8 mouse cellular contexts compared by ENCODE assay signal in the genomic region with DNA sequence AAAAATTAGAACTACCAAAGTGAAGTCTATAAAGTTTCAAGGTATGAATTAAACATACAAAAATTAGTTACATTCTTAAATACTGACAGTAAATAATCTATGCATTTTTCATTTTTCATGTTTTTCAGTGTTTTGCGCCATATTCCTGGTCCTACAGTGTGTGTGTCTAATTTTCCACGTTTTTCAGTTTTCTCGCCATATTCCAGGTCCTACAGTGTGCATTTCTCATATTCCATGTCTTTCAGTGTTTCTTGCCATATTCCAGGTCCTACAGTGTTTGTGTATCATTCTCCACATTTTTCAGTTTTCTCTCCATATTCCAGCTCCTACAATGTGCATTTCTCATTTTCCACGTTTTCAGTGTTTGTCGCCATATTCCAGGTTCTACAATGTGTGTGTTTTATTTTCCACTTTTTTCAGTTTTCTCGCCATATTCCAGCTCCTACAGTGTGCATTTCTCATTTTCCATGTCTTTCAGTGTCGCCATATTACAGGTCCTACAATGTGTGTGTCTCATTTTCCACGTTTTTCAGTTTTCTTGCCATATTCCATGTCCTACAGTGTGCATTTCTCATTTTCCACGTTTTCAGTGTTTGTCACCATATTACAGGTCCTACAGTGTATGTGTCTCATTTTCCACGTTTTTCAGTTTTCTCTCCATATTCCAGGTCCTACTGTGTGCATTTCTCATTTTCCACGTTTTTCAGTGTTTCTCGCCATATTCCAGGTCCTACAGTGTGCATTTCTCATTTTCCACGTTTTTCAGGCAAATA.
DNase-seq lines count a peak whose midpoint lies in the region; ATAC-seq and TF ChIP-seq lines count a peak whose summit lies in the region.

No protein-coding gene starts in this region.

- TF ChIP-seq CTCF in lung, postnatal 0 days (IDR thresholded peaks at IDR 0.05): no peak

- ATAC-seq in lung, postnatal 0 days: peak; percentile 47
- ATAC-seq in forebrain, embryonic 15.5 days (replicated peaks): peak; percentile 79
- ATAC-seq in megakaryocyte-erythroid progenitor cell, adult 5-6 weeks (replicated peaks; ENCODE audit: low FRiP score, low TSS enrichment, poor library complexity, severe bottlenecking): peak; percentile 84

- H3K9ac ChIP-seq in lung, postnatal 0 days (replicated peaks; ENCODE audit: low read depth): no peak overlapping the region
- H3K9ac ChIP-seq in forebrain, embryonic 15.5 days (replicated peaks): no peak overlapping the region

- no peak overlapping the region for H3K4me2 ChIP-seq in lung, postnatal 0 days (replicated peaks; ENCODE audit: low read depth, low read length)
- no peak overlapping the region for H3K4me2 ChIP-seq in forebrain, embryonic 15.5 days (replicated peaks)

- no peaks in the 10 kb centered on the region for H3K27me3 ChIP-seq in lung, postnatal 0 days (replicated peaks; ENCODE audit: insufficient read depth, low read length)
- no peaks in the 10 kb centered on the region for H3K27me3 ChIP-seq in forebrain, embryonic 15.5 days

- no peaks in the 10 kb centered on the region for H3K9me3 ChIP-seq in lung, postnatal 0 days (ENCODE audit: low read length)
- H3K9me3 ChIP-seq in forebrain, embryonic 15.5 days: peaks cover 6% of the 10 kb centered on the region

- no peak overlapping the region for H3K4me3 ChIP-seq in lung, postnatal 0 days (ENCODE audit: low read depth, low read length)
- H3K4me3 ChIP-seq in forebrain, embryonic 15.5 days: no peak overlapping the region

- no peak for TF ChIP-seq EP300 in lung, postnatal 0 days (IDR thresholded peaks at IDR 0.05)

- 59% methylated on average over 13 of the region's 13 CpGs for WGBS in lung, postnatal 0 days
- 58% methylated on average over 13 of the region's 13 CpGs for WGBS in forebrain, embryonic 15.5 days

- H3K4me1 ChIP-seq in lung, postnatal 0 days (ENCODE audit: insufficient read depth, low read depth, low read length): no peaks in the 10 kb centered on the region
- H3K4me1 ChIP-seq in forebrain, embryonic 15.5 days: no peaks in the 10 kb centered on the region

- no peak overlapping the region for H3K27ac ChIP-seq in lung, postnatal 0 days (ENCODE audit: low read length)
- no peak overlapping the region for H3K27ac ChIP-seq in forebrain, embryonic 15.5 days (replicated peaks)

- peak; percentile 32 to 62 for DNase-seq in cerebellum, postnatal 10 days
- DNase-seq in cerebellum, adult 11-12 months: no peak
- DNase-seq in lung, postnatal 0 days (ENCODE audit: low spot score): no peak
- no peak for DNase-seq in lung, postnatal 36 days
- no peak for DNase-seq in layer of hippocampus, adult 9-10 months (ENCODE audit: low spot score)
- DNase-seq in layer of hippocampus, adult 18-20 months (ENCODE audit: low spot score in 2 of 2): no peak

- H3K36me3 ChIP-seq in lung, postnatal 0 days (ENCODE audit: insufficient read depth, low read length): no peaks in the 10 kb centered on the region
- no peaks in the 10 kb centered on the region for H3K36me3 ChIP-seq in forebrain, embryonic 15.5 days

Comparison
In these comparisons a context has a peak if more than half of its experiments do, and no peak if none do; other contexts are left out.
1. DNase-seq: peak in cerebellum, postnatal 10 days (2 of 2); none in cerebellum, adult 11-12 months (single experiment), lung, postnatal 0 days (single experiment), lung, postnatal 36 days (single experiment), layer of hippocampus, adult 9-10 months (single experiment) and layer of hippocampus, adult 18-20 months (0 of 2).
2. Peak in every context shown above with its lines, with median percentiles within 50 percentile points of each other: ATAC-seq.